Comparison of ENCODE assay signal across 8 mouse cellular contexts in the genomic region with DNA sequence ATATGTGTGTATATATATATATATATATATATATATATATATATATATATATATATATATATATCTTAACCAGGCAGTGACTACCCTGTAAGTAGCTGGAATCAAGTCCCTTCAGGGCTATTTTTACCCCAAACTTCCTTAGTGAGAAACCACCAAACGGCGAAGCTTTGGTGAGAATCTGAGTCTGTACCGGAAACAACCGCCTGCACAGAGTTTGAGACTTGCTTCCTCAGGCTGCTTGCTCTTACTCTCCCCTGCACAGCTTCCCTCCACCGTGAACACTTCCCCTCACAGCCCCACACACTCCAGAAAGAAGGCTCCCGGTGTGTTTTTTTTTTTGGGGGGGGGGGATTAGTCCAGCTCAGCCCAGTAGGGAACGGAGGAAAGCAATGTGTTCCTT.
A peak's percentile ranks its signal among the peaks of the same experiment; 100 is the strongest.
DNase-seq lines count a peak whose midpoint lies in the region; ATAC-seq and TF ChIP-seq lines count a peak whose summit lies in the region.

No protein-coding gene starts in this region.

- H3K36me3 ChIP-seq in intestine, embryonic 14.5 days (ENCODE audit: control insufficient read depth, insufficient read depth, low read length), result no peaks in the 10 kb centered on the region
- no peaks in the 10 kb centered on the region for H3K36me3 ChIP-seq in intestine, embryonic 16.5 days (ENCODE audit: control insufficient read depth, insufficient read depth, low read length)
- H3K36me3 ChIP-seq in heart, embryonic 15.5 days, result no peaks in the 10 kb centered on the region
- peaks cover 19% of the 10 kb centered on the region; the same call in 1 of the 2 replicates for H3K36me3 ChIP-seq in midbrain, embryonic 12.5 days

- H3K4me2 ChIP-seq in intestine, embryonic 14.5 days (ENCODE audit: low read length), result peak overlapping the region; percentile 32
- no peak overlapping the region for H3K4me2 ChIP-seq in intestine, embryonic 16.5 days (ENCODE audit: low read depth, low read length)
- H3K4me2 ChIP-seq in heart, embryonic 15.5 days, result peak overlapping the region; percentile 20
- peak overlapping the region; percentile 92 for H3K4me2 ChIP-seq in midbrain, embryonic 12.5 days (replicated peaks)

- H3K4me3 ChIP-seq in intestine, embryonic 14.5 days (ENCODE audit: low read depth, low read length), result no peak overlapping the region
- no peak overlapping the region for H3K4me3 ChIP-seq in intestine, embryonic 16.5 days (ENCODE audit: low read length)
- no peak overlapping the region for H3K4me3 ChIP-seq in heart, embryonic 15.5 days
- peak overlapping the region; percentile 21; the same call in 1 of the 2 replicates for H3K4me3 ChIP-seq in midbrain, embryonic 12.5 days
- no peak overlapping the region; the same call in 1 of the 2 replicates for H3K4me3 ChIP-seq in gastrocnemius, adult 2 months

- H3K27ac ChIP-seq in intestine, embryonic 14.5 days (ENCODE audit: low read depth), result no peak overlapping the region
- no peak overlapping the region for H3K27ac ChIP-seq in intestine, embryonic 16.5 days (ENCODE audit: low read length)
- peak overlapping the region; percentile 52 for H3K27ac ChIP-seq in heart, embryonic 15.5 days
- no peak overlapping the region for H3K27ac ChIP-seq in midbrain, embryonic 12.5 days (replicated peaks)
- H3K27ac ChIP-seq in gastrocnemius, adult 2 months, result no peak overlapping the region

- no peak for TF ChIP-seq CTCF in gastrocnemius, adult 2 months (IDR thresholded peaks at IDR 0.05)

- ATAC-seq in intestine, embryonic 14.5 days (replicated peaks; ENCODE audit: low FRiP score, low TSS enrichment, low read depth), result no peak
- ATAC-seq in intestine, embryonic 16.5 days, result no peak
- peak; percentile 57 for ATAC-seq in CD4-positive, CD25-positive, alpha-beta regulatory T cell, adult 4 months
- ATAC-seq in heart, embryonic 15.5 days (replicated peaks; ENCODE audit: insufficient number of reproducible peaks, insufficient read depth, low FRiP score, low read depth), result no peak
- no peak for ATAC-seq in midbrain, embryonic 12.5 days (ENCODE audit: low FRiP score, low read depth)
- ATAC-seq in megakaryocyte-erythroid progenitor cell, adult 5-6 weeks (replicated peaks; ENCODE audit: low FRiP score, low TSS enrichment, poor library complexity, severe bottlenecking), result no peak

- H3K9me3 ChIP-seq in intestine, embryonic 14.5 days (ENCODE audit: control insufficient read depth, low read length), result no peaks in the 10 kb centered on the region
- H3K9me3 ChIP-seq in intestine, embryonic 16.5 days (ENCODE audit: control insufficient read depth, low read length), result no peaks in the 10 kb centered on the region
- H3K9me3 ChIP-seq in heart, embryonic 15.5 days (replicated peaks), result no peaks in the 10 kb centered on the region
- H3K9me3 ChIP-seq in midbrain, embryonic 12.5 days, result no peaks in the 10 kb centered on the region

- DNase-seq in intestine, embryonic 14.5 days (ENCODE audit: low spot score), result no peak
- DNase-seq in embryo, embryonic 10.5 days (ENCODE audit: low spot score), result no peak
- no peak for DNase-seq in gastrocnemius, adult 2 months

- intact Hi-C loops in gastrocnemius, adult 2 months (cut with DNase I), result no loop called here

- peaks cover 53% of the 10 kb centered on the region for H3K4me1 ChIP-seq in intestine, embryonic 14.5 days (replicated peaks; ENCODE audit: control insufficient read depth, insufficient read depth, low read length)
- peaks cover 64% of the 10 kb centered on the region for H3K4me1 ChIP-seq in intestine, embryonic 16.5 days (ENCODE audit: control insufficient read depth, insufficient read depth, low read length)
- peaks cover 89% of the 10 kb centered on the region for H3K4me1 ChIP-seq in heart, embryonic 15.5 days (replicated peaks)
- H3K4me1 ChIP-seq in midbrain, embryonic 12.5 days, result peaks cover 81% of the 10 kb centered on the region

- no peaks in the 10 kb centered on the region for H3K27me3 ChIP-seq in intestine, embryonic 14.5 days (replicated peaks; ENCODE audit: control insufficient read depth, insufficient read depth, low read length)
- no peaks in the 10 kb centered on the region for H3K27me3 ChIP-seq in intestine, embryonic 16.5 days (replicated peaks; ENCODE audit: control insufficient read depth, insufficient read depth, low read length)
- no peaks in the 10 kb centered on the region for H3K27me3 ChIP-seq in heart, embryonic 15.5 days
- H3K27me3 ChIP-seq in midbrain, embryonic 12.5 days, result no peaks in the 10 kb centered on the region

- WGBS in intestine, embryonic 14.5 days, result 54% methylated on average over 7 of the region's 7 CpGs
- WGBS in intestine, embryonic 16.5 days, result 64% methylated on average over 7 of the region's 7 CpGs
- 47% methylated on average over 7 of the region's 7 CpGs for WGBS in heart, embryonic 15.5 days
- 73% methylated on average over 7 of the region's 7 CpGs for WGBS in midbrain, embryonic 12.5 days

- no peak overlapping the region for H3K9ac ChIP-seq in intestine, embryonic 14.5 days (ENCODE audit: low read length)
- H3K9ac ChIP-seq in intestine, embryonic 16.5 days (ENCODE audit: low read depth, low read length), result no peak overlapping the region
- H3K9ac ChIP-seq in heart, embryonic 15.5 days, result no peak overlapping the region
- peak overlapping the region; percentile 34; the same call in 1 of the 2 replicates for H3K9ac ChIP-seq in midbrain, embryonic 12.5 days (replicated peaks)
